Mouse (Mus musculus) kidney, adult 2 months (tissue): ENCODE results near the gene Ubac2.

Source experiments
- CTCF ChIP-seq: fragments of 200-500 bp; conservative IDR thresholded peaks from 2 replicates; pipeline ENCODE4 v1.5.1; 2011; ENCODE audit warnings: low read depth, mild to moderate bottlenecking, control low read depth, low read length, moderate library complexity, mixed read lengths; ENCODE audit not compliant: insufficient read depth, insufficient read length
- POLR2A ChIP-seq: fragments of 200-500 bp; IDR thresholded peaks from one replicate; pipeline ENCODE4 v1.6.1; 2011; ENCODE audit warnings: low read depth, low read length, control low read depth

DNA sequence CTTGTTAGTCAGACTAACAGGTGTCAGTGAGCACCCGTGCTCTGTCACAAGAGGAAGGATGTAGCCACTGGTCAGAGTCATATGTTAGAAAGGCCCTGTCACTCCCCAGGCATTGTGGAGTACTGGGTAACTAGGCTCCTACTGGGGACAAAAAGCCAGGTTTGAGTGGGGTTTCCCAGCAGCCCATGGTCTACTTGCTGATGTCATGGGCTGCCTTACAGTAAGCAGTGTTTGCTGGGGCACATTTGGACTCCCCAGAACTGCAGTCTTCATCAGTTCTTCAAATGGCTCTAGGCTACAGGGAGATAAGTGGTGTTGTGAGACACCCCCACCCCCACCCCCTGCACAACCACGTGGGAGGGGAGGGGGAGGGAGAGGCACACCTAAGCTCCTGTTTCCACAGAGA lies 179.5 kb downstream of the Ubac2 start:
- no peak for TF ChIP-seq CTCF
- TF ChIP-seq POLR2A = no peak
